Mouse (Mus musculus): ENCODE measurements at regions not wholly inside any gene's neighbourhood (a gene's known extent, or its start where the extent isn't known, plus 50 kb on each side); places are given as distances from the start of the nearest gene placed in this dataset.
A peak's percentile ranks its signal among the peaks of the same experiment; 100 is the strongest.

- intact Hi-C loops (cut with DNase I) = no loop called here
Observed at GRCm38 (mm10) chr1:33271437-33272145, 398.0 kb downstream of the Prim2 start.

GRCm38 (mm10) chr1:33269162-33269561, 400.4 kb downstream of the Prim2 start:
- intact Hi-C loops (cut with DNase I) = no loop called here
- no peak for DNase-seq (ENCODE audit: low spot score in 2 of 2)

More at GRCm38 (mm10) chr1:33271437-33272145, 398.0 kb downstream of the Prim2 start:
- DNase-seq (ENCODE audit: low spot score in 2 of 2) = peak; percentile 53 to 64

GRCm38 (mm10) chr1:33265731-33266415, 403.7 kb downstream of the Prim2 start:
- intact Hi-C loops (cut with DNase I) = no loop called here
- DNase-seq (ENCODE audit: low spot score in 2 of 2) = no peak

- DNase-seq (ENCODE audit: low spot score in 2 of 2) = peak in 1 of 2 experiments; percentile 22
- intact Hi-C loops (cut with DNase I) = no loop called here
Observed at GRCm38 (mm10) chr1:33249474-33249873, 420.1 kb downstream of the Prim2 start.

GRCm38 (mm10) chr1:33247076-33247475, 422.5 kb downstream of the Prim2 start:
- DNase-seq (ENCODE audit: low spot score in 2 of 2) = no peak
- intact Hi-C loops (cut with DNase I) = no loop called here

GRCm38 (mm10) chr1:33245186-33245585, 424.4 kb downstream of the Prim2 start:
- intact Hi-C loops (cut with DNase I) = no loop called here
- no peak for DNase-seq (ENCODE audit: low spot score in 2 of 2)

- intact Hi-C loops (cut with DNase I) = no loop called here
- no peak for DNase-seq (ENCODE audit: low spot score in 2 of 2)
Observed at GRCm38 (mm10) chr1:33244691-33245090, 424.9 kb downstream of the Prim2 start.

- intact Hi-C loops (cut with DNase I) = no loop called here
- DNase-seq (ENCODE audit: low spot score in 2 of 2) = no peak
Observed at GRCm38 (mm10) chr1:33222997-33223396, 446.6 kb downstream of the Prim2 start.

- intact Hi-C loops (cut with DNase I) = no loop called here
- DNase-seq (ENCODE audit: low spot score in 2 of 2) = peak in 1 of 2 experiments; percentile 3
Observed at GRCm38 (mm10) chr1:33214815-33215214, 454.8 kb downstream of the Prim2 start.

- intact Hi-C loops (cut with DNase I) = no loop called here
- no peak for DNase-seq (ENCODE audit: low spot score in 2 of 2)
Observed at GRCm38 (mm10) chr1:33214394-33214793, 455.2 kb downstream of the Prim2 start.

- DNase-seq (ENCODE audit: low spot score in 2 of 2) = peak; percentile 2 to 8
- intact Hi-C loops (cut with DNase I) = no loop called here
Observed at GRCm38 (mm10) chr1:33201571-33202189, 467.9 kb downstream of the Prim2 start.

- DNase-seq (ENCODE audit: low spot score in 2 of 2) = peak in 1 of 2 experiments; percentile 66
- intact Hi-C loops (cut with DNase I) = no loop called here
Observed at GRCm38 (mm10) chr1:33195114-33195513, 474.5 kb downstream of the Prim2 start.

GRCm38 (mm10) chr1:33174646-33175435, 494.8 kb downstream of the Prim2 start:
- intact Hi-C loops (cut with DNase I) = no loop called here

GRCm38 (mm10) chr1:33136991-33137390, 532.6 kb downstream of the Prim2 start:
- intact Hi-C loops (cut with DNase I) = no loop called here

More at GRCm38 (mm10) chr1:33174646-33175435, 494.8 kb downstream of the Prim2 start:
- DNase-seq (ENCODE audit: low spot score in 2 of 2) = peak; percentile 51 to 80

GRCm38 (mm10) chr1:33130351-33130750, 539.2 kb downstream of the Prim2 start:
- DNase-seq (ENCODE audit: low spot score in 2 of 2) = no peak
- intact Hi-C loops (cut with DNase I) = no loop called here

More at GRCm38 (mm10) chr1:33136991-33137390, 532.6 kb downstream of the Prim2 start:
- no peak for DNase-seq (ENCODE audit: low spot score in 2 of 2)

GRCm38 (mm10) chr1:33125062-33125461, 544.5 kb downstream of the Prim2 start:
- peak; percentile 4 to 12 for DNase-seq (ENCODE audit: low spot score in 2 of 2)
- intact Hi-C loops (cut with DNase I) = no loop called here

- no peak for DNase-seq (ENCODE audit: low spot score in 2 of 2)
- intact Hi-C loops (cut with DNase I) = no loop called here
Observed at GRCm38 (mm10) chr1:33106286-33106685, 559.2 kb upstream of the Gm5415 start.

- intact Hi-C loops (cut with DNase I) = no loop called here
- DNase-seq (ENCODE audit: low spot score in 2 of 2) = no peak
Observed at GRCm38 (mm10) chr1:33104296-33104695, 557.2 kb upstream of the Gm5415 start.

- intact Hi-C loops (cut with DNase I) = no loop called here
Observed at GRCm38 (mm10) chr1:33098062-33098461, 551.0 kb upstream of the Gm5415 start.

GRCm38 (mm10) chr1:33096851-33097250, 549.8 kb upstream of the Gm5415 start:
- intact Hi-C loops (cut with DNase I) = no loop called here
- DNase-seq (ENCODE audit: low spot score in 2 of 2) = no peak

More at GRCm38 (mm10) chr1:33098062-33098461, 551.0 kb upstream of the Gm5415 start:
- DNase-seq (ENCODE audit: low spot score in 2 of 2) = no peak

All from left cerebral cortex, postnatal 25 days (tissue).